Mouse (Mus musculus): ENCODE measurements at regions not wholly inside any gene's neighbourhood (a gene's known extent, or its start where the extent isn't known, plus 50 kb on each side); places are given as distances from the start of the nearest gene placed in this dataset.

GRCm38 (mm10) chr7:124708771-124709485 is 726.3 kb downstream of the Hs3st4 start:
- TF ChIP-seq CTCF (conservative IDR thresholded peaks at IDR 0.05; ENCODE audit: low read length) (no peak), POU5F1 (IDR thresholded peaks at IDR 0.05; ENCODE audit: borderline replicate concordance, low read length) (no peak), NANOG (IDR thresholded peaks at IDR 0.05; ENCODE audit: borderline replicate concordance, low read length) (no peak)
